Mouse (Mus musculus) lung, embryonic 16.5 days (tissue): ENCODE results near the gene Eif4g2. TPM values are rescaled to one million over a fixed set of nuclear protein-coding genes. Genes with fewer than 3 reads are reported as not detected.
A peak's percentile ranks its signal among the peaks of the same experiment; 100 is the strongest.

Source experiments
- ATAC-seq: fragments of 200-750 bp; cut with Nextera tagmentation; 2 replicates; pipeline ENCODE4 v1.8.0; 2017; ENCODE audit warnings: low read depth, mild to moderate bottlenecking, moderate library complexity
- H3K27ac ChIP-seq: fragments of 300-500 bp; sonication (generic); 2 replicates; pipeline ENCODE4 v1.5.1; 2014; ENCODE audit warnings: mild to moderate bottlenecking, control low read depth, low read length
- H3K27me3 ChIP-seq: fragments of 300-500 bp; sonication (generic); 2 replicates; pipeline ENCODE4 v1.6.1; 2014; ENCODE audit warnings: low read depth, low read length, mixed read lengths; ENCODE audit not compliant: control insufficient read depth, insufficient read depth
- H3K36me3 ChIP-seq: fragments of 300-500 bp; sonication (generic); 2 replicates; pipeline ENCODE4 v1.6.1; 2014; ENCODE audit warnings: low read length; ENCODE audit not compliant: control insufficient read depth, insufficient read depth
- H3K4me1 ChIP-seq: fragments of 300-500 bp; sonication (generic); replicated peaks from 2 replicates; pipeline ENCODE4 v1.6.1; 2014; ENCODE audit warnings: low read length, mixed read lengths; ENCODE audit not compliant: control insufficient read depth, insufficient read depth
- H3K4me2 ChIP-seq: fragments of 300-500 bp; sonication (generic); 2 replicates; pipeline ENCODE4 v1.6.1; 2014; ENCODE audit warnings: low read depth, low read length, control low read depth
- H3K4me3 ChIP-seq: fragments of 300-500 bp; sonication (generic); 2 replicates; pipeline ENCODE4 v1.5.1; 2014; ENCODE audit warnings: mild to moderate bottlenecking, low read length, control low read depth
- H3K9ac ChIP-seq: fragments of 300-500 bp; sonication (generic); 2 replicates; pipeline ENCODE4 v1.6.1; 2014; ENCODE audit warnings: low read length, control low read depth
- H3K9me3 ChIP-seq: fragments of 300-500 bp; sonication (generic); 2 replicates; pipeline ENCODE4 v1.6.1; 2016; ENCODE audit warnings: low read length; ENCODE audit not compliant: control insufficient read depth
- WGBS: fragments of 180-500 bp; shearing (Covaris S2); extraction: QIAGEN DNeasy Blood & Tissue Kit; methylation state at CpG from one replicate; pipeline ENCODE4 v1.1.7; 2014; 5-methylcytosine and 5-hydroxymethylcytosine counted together
- polyA plus RNA-seq: library from polyadenylated mRNA; unstranded; fragments of >200 nt; fragmentation: Nextera tagmentation; extraction: Ambion mirVana; gene quantifications from 2 replicates; pipeline ENCODE4 v1.2.1, GENCODE M21; 2015

The Eif4g2 gene
- polyA plus RNA-seq, 1 experiment from 2014 or later = 831 TPM

GRCm38 (mm10) chr7:111078271-111078670 is 4.6 kb downstream of the Eif4g2 start:
- no peak overlapping the region for H3K9ac ChIP-seq
- H3K36me3 ChIP-seq = peaks cover 69% of the 10 kb centered on the region
- no peak overlapping the region for H3K27ac ChIP-seq
- H3K9me3 ChIP-seq = no peaks in the 10 kb centered on the region
- H3K4me3 ChIP-seq = no peak overlapping the region
- peaks cover 18% of the 10 kb centered on the region for H3K4me1 ChIP-seq
- 85% methylated on average over 4 of the region's 4 CpGs for WGBS
- no peaks in the 10 kb centered on the region for H3K27me3 ChIP-seq
- no peak overlapping the region for H3K4me2 ChIP-seq
- ATAC-seq = no peak

DNA sequence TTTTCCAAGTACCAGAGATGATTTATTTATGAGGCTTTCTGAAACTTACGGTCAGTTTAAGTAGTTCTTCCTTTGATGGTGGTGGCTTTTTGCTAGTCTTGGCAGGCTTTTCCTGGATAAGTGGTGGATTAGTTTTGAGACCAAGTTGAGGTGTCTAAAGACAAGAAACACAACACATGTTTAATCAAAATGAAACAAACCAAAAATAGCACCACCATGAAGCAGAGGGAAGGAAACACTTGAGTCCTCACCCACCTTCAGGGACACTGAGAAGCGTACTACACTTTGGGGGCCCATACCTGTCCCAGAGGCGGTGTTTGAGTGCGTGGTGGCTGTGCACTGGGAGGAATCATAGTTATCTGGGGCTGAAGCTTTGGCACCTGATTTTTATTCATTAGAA is 7.5 kb downstream of the Eif4g2 start:
- Histone ChIP-seq H3K4me1 (peaks cover 9% of the 10 kb centered on the region), H3K4me2 (no peak overlapping the region), H3K27me3 (no peaks in the 10 kb centered on the region), H3K36me3 (peaks cover 85% of the 10 kb centered on the region), H3K27ac (no peak overlapping the region), H3K9ac (no peak overlapping the region), H3K9me3 (no peaks in the 10 kb centered on the region), H3K4me3 (no peak overlapping the region)
- no peak for ATAC-seq
- 85% methylated on average over 4 of the region's 4 CpGs for WGBS

DNA sequence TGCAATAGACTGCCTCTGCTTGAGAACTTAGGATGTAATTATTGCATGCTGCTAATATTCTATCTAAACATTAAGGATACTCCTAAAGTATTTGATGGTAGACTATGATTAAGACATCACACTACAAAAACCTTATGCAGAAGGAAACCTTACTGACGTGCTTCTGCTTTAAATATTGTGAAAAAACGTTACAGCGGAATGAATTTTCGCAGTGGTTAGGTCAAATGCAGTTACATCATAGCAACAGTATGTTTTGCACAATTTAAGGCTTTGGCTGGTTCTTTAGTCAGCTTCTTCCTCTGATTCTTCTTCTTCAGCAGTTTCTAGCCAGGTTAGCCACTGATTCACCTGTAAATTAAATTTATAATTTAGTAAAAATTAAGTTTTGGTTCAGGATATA is 10.4 kb downstream of the Eif4g2 start:
- H3K4me1 ChIP-seq = no peaks in the 10 kb centered on the region
- no peak overlapping the region for H3K9ac ChIP-seq
- H3K4me2 ChIP-seq = no peak overlapping the region
- no peak overlapping the region for H3K27ac ChIP-seq
- no peaks in the 10 kb centered on the region for H3K27me3 ChIP-seq
- no peak overlapping the region for H3K4me3 ChIP-seq
- no peak for ATAC-seq
- peaks cover 11% of the 10 kb centered on the region for H3K9me3 ChIP-seq
- H3K36me3 ChIP-seq = peaks cover 87% of the 10 kb centered on the region
- WGBS = 87% methylated on average over 4 of the region's 4 CpGs

DNA sequence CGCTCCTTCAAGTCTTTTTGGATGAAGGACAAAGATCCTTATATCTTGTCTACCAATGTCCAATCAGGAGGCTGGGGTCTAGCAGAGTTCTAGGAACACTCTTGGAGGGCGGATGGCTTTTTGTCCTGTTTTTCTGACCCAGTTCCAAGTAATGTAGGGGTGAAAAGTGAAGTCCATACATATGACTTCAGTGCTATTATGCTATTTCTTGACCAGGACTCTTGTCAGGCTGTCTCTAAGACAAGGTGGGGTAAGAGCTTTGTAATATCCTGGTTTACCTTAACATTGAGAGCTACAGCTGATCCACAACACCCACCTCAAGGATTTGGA is 12.7 kb downstream of the Eif4g2 start:
- no peaks in the 10 kb centered on the region for H3K27me3 ChIP-seq
- WGBS = 91% methylated on average over 2 of the region's 2 CpGs
- ATAC-seq = no peak
- no peak overlapping the region for H3K27ac ChIP-seq
- H3K9ac ChIP-seq = no peak overlapping the region
- peaks cover 11% of the 10 kb centered on the region for H3K9me3 ChIP-seq
- H3K4me3 ChIP-seq = no peak overlapping the region
- no peaks in the 10 kb centered on the region for H3K4me1 ChIP-seq
- peaks cover 70% of the 10 kb centered on the region for H3K36me3 ChIP-seq
- H3K4me2 ChIP-seq = no peak overlapping the region

- Histone ChIP-seq H3K4me2 (no peak overlapping the region), H3K4me3 (no peak overlapping the region), H3K4me1 (no peaks in the 10 kb centered on the region), H3K36me3 (peaks cover 65% of the 10 kb centered on the region), H3K27ac (no peak overlapping the region), H3K9ac (no peak overlapping the region), H3K9me3 (peaks cover 11% of the 10 kb centered on the region), H3K27me3 (no peaks in the 10 kb centered on the region)
- WGBS = 91% methylated on average over 7 of the region's 7 CpGs
- ATAC-seq = peak; percentile 32; the same call in 1 of the 2 replicates
These were observed 13.2 kb downstream of the Eif4g2 start for GRCm38 (mm10) chr7:111069439-111070166.

DNA sequence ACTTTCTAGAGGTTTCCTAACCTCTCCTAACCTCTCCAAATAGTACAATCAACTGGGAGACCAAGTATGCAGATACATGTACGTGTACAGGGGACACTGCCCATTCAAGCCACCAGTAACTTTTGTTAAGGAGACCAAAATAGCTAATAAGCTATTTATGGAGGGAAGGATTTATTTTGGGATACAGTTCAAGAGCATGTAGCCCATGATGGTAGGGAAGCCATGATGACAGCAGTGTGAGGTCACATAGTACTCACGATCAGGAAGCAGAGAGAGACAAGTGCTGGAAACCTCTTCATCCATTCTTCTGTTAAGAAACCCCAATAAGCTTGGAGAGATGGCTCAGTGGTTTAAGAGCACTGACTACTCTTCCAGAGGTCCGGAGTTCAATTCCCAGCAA is 14.6 kb downstream of the Eif4g2 start:
- Histone ChIP-seq H3K4me3 (no peak overlapping the region), H3K27me3 (no peaks in the 10 kb centered on the region), H3K4me1 (no peaks in the 10 kb centered on the region), H3K27ac (no peak overlapping the region), H3K9ac (no peak overlapping the region), H3K36me3 (peaks cover 53% of the 10 kb centered on the region), H3K4me2 (no peak overlapping the region), H3K9me3 (peaks cover 11% of the 10 kb centered on the region)
- WGBS = 95% methylated on average over 3 of the region's 3 CpGs
- no peak for ATAC-seq

GRCm38 (mm10) chr7:111062971-111063370 is 19.9 kb downstream of the Eif4g2 start:
- H3K36me3 ChIP-seq = peaks cover 6% of the 10 kb centered on the region
- no peak for ATAC-seq
- H3K9me3 ChIP-seq = peaks cover 4% of the 10 kb centered on the region
- no peak overlapping the region for H3K4me3 ChIP-seq
- no peaks in the 10 kb centered on the region for H3K27me3 ChIP-seq
- 96% methylated on average over 1 of the region's 1 CpGs for WGBS
- H3K27ac ChIP-seq = no peak overlapping the region
- H3K4me1 ChIP-seq = no peaks in the 10 kb centered on the region
- no peak overlapping the region for H3K4me2 ChIP-seq
- H3K9ac ChIP-seq = no peak overlapping the region

DNA sequence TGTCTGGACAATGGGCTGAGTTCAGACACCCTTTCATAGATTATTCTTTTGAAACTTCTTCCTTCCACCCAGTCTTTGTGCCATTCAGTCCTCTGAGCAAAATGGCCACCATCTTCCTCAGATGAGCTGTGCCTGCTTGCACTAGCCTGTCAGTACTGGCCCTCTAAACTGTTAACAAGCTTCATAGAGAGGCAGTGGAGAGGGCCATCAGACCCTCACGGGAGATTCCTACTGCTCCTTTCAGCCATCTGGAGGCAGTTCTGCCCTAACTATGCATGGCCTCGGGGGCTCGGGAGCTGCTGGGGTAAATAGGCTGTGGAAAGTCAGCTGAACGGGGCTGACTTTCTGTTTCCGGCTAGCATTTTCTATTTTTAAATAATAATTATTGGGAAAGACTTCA is 23.3 kb downstream of the Eif4g2 start:
- H3K4me2 ChIP-seq = no peak overlapping the region
- peaks cover 4% of the 10 kb centered on the region for H3K36me3 ChIP-seq
- no peak overlapping the region for H3K9ac ChIP-seq
- H3K9me3 ChIP-seq = no peaks in the 10 kb centered on the region
- WGBS = 64% methylated on average over 5 of the region's 5 CpGs
- no peak for ATAC-seq
- H3K4me3 ChIP-seq = no peak overlapping the region
- H3K27ac ChIP-seq = no peak overlapping the region
- no peaks in the 10 kb centered on the region for H3K4me1 ChIP-seq
- no peaks in the 10 kb centered on the region for H3K27me3 ChIP-seq

GRCm38 (mm10) chr7:111055984-111056657 is 26.7 kb downstream of the Eif4g2 start:
- no peak; the same call in 1 of the 2 replicates for ATAC-seq
- H3K4me2 ChIP-seq = no peak overlapping the region
- 51% methylated on average over 3 of the region's 3 CpGs for WGBS
- H3K27ac ChIP-seq = no peak overlapping the region
- H3K9me3 ChIP-seq = no peaks in the 10 kb centered on the region
- H3K9ac ChIP-seq = no peak overlapping the region
- no peaks in the 10 kb centered on the region for H3K4me1 ChIP-seq
- no peaks in the 10 kb centered on the region for H3K27me3 ChIP-seq
- peaks cover 23% of the 10 kb centered on the region for H3K36me3 ChIP-seq
- H3K4me3 ChIP-seq = no peak overlapping the region
